Mouse (Mus musculus): ENCODE results near the gene Fggy. TPM values are rescaled to one million over a fixed set of nuclear protein-coding genes. Genes with fewer than 3 reads are reported as not detected.

The Fggy gene
- polyA plus RNA-seq, 1 experiment from 2014 or later, result 6.3 TPM

- Histone ChIP-seq H3K4me2 (ENCODE audit: low read length) (no peak overlapping the region), H3K4me3 (ENCODE audit: low read depth, low read length) (no peak overlapping the region), H3K9me3 (replicated peaks; ENCODE audit: control insufficient read depth, low read length) (no peaks in the 10 kb centered on the region), H3K27me3 (replicated peaks; ENCODE audit: control insufficient read depth, insufficient read depth, low read length) (no peaks in the 10 kb centered on the region), H3K27ac (ENCODE audit: low read depth, low read length) (no peak overlapping the region), H3K36me3 (ENCODE audit: control insufficient read depth, insufficient read depth, low read length) (no peaks in the 10 kb centered on the region), H3K9ac (ENCODE audit: low read length) (no peak overlapping the region), H3K4me1 (ENCODE audit: control insufficient read depth, insufficient read depth, low read length) (peaks cover 11% of the 10 kb centered on the region; the same call in 1 of the 2 replicates)
- DNase-seq (ENCODE audit: low spot score), result no peak
- no peak for ATAC-seq
- whole genome bisulfite sequencing, result 77% methylated on average over 3 of the region's 3 CpGs
Observed at GRCm38 (mm10) chr4:95648801-95649551, 91.7 kb downstream of the Fggy start.

GRCm38 (mm10) chr4:95649552-95649905 is 92.2 kb downstream of the Fggy start:
- Histone ChIP-seq H3K36me3 (ENCODE audit: control insufficient read depth, insufficient read depth, low read length) (no peaks in the 10 kb centered on the region), H3K9me3 (replicated peaks; ENCODE audit: control insufficient read depth, low read length) (no peaks in the 10 kb centered on the region), H3K4me1 (ENCODE audit: control insufficient read depth, insufficient read depth, low read length) (peaks cover 11% of the 10 kb centered on the region; the same call in 1 of the 2 replicates), H3K4me3 (ENCODE audit: low read depth, low read length) (no peak overlapping the region), H3K27ac (ENCODE audit: low read depth, low read length) (no peak overlapping the region), H3K9ac (ENCODE audit: low read length) (no peak overlapping the region), H3K4me2 (ENCODE audit: low read length) (no peak overlapping the region), H3K27me3 (replicated peaks; ENCODE audit: control insufficient read depth, insufficient read depth, low read length) (no peaks in the 10 kb centered on the region)
- 79% methylated on average over 3 of the region's 3 CpGs for WGBS
- DNase-seq (ENCODE audit: low spot score) (no peak), ATAC-seq (no peak)

- no peaks in the 10 kb centered on the region for H3K27me3 ChIP-seq (replicated peaks; ENCODE audit: control insufficient read depth, insufficient read depth, low read length)
- peaks cover 11% of the 10 kb centered on the region; the same call in 1 of the 2 replicates for H3K4me1 ChIP-seq (ENCODE audit: control insufficient read depth, insufficient read depth, low read length)
- H3K27ac ChIP-seq (ENCODE audit: low read depth, low read length), result no peak overlapping the region
- H3K9ac ChIP-seq (ENCODE audit: low read length), result no peak overlapping the region
- DNase-seq (ENCODE audit: low spot score), result no peak
- H3K36me3 ChIP-seq (ENCODE audit: control insufficient read depth, insufficient read depth, low read length), result no peaks in the 10 kb centered on the region
- no peaks in the 10 kb centered on the region for H3K9me3 ChIP-seq (replicated peaks; ENCODE audit: control insufficient read depth, low read length)
- no peak overlapping the region for H3K4me2 ChIP-seq (ENCODE audit: low read length)
- no peak overlapping the region for H3K4me3 ChIP-seq (ENCODE audit: low read depth, low read length)
- WGBS, result 51% methylated on average over 6 of the region's 6 CpGs
- ATAC-seq, result no peak
Observed at GRCm38 (mm10) chr4:95649980-95650379, 92.7 kb downstream of the Fggy start.

- Histone ChIP-seq H3K27me3 (replicated peaks; ENCODE audit: control insufficient read depth, insufficient read depth, low read length) (no peaks in the 10 kb centered on the region), H3K9ac (ENCODE audit: low read length) (no peak overlapping the region), H3K9me3 (replicated peaks; ENCODE audit: control insufficient read depth, low read length) (no peaks in the 10 kb centered on the region), H3K36me3 (ENCODE audit: control insufficient read depth, insufficient read depth, low read length) (no peaks in the 10 kb centered on the region), H3K4me2 (ENCODE audit: low read length) (no peak overlapping the region), H3K4me3 (ENCODE audit: low read depth, low read length) (no peak overlapping the region), H3K4me1 (ENCODE audit: control insufficient read depth, insufficient read depth, low read length) (peaks cover 11% of the 10 kb centered on the region; the same call in 1 of the 2 replicates), H3K27ac (ENCODE audit: low read depth, low read length) (no peak overlapping the region)
- WGBS, result 33% methylated on average over 6 of the region's 6 CpGs
- peak; percentile 47; the same call in 1 of the 2 replicates for ATAC-seq
- peak; percentile 39 for DNase-seq (ENCODE audit: low spot score)
Observed at GRCm38 (mm10) chr4:95652044-95652443, 94.7 kb downstream of the Fggy start.

GRCm38 (mm10) chr4:95653296-95653912 is 96.1 kb downstream of the Fggy start:
- H3K36me3 ChIP-seq (ENCODE audit: control insufficient read depth, insufficient read depth, low read length), result no peaks in the 10 kb centered on the region
- ATAC-seq (peak; percentile 63), DNase-seq (ENCODE audit: low spot score) (peak; percentile 60)
- no peaks in the 10 kb centered on the region for H3K27me3 ChIP-seq (replicated peaks; ENCODE audit: control insufficient read depth, insufficient read depth, low read length)
- no peak overlapping the region for H3K4me2 ChIP-seq (ENCODE audit: low read length)
- WGBS, result 4% methylated on average over 3 of the region's 4 CpGs
- H3K4me3 ChIP-seq (ENCODE audit: low read depth, low read length), result no peak overlapping the region
- no peak overlapping the region for H3K9ac ChIP-seq (ENCODE audit: low read length)
- peak overlapping the region; percentile 15; the same call in 1 of the 2 replicates for H3K27ac ChIP-seq (ENCODE audit: low read depth, low read length)
- H3K4me1 ChIP-seq (ENCODE audit: control insufficient read depth, insufficient read depth, low read length), result peaks cover 11% of the 10 kb centered on the region; the same call in 1 of the 2 replicates
- no peaks in the 10 kb centered on the region for H3K9me3 ChIP-seq (replicated peaks; ENCODE audit: control insufficient read depth, low read length)

GRCm38 (mm10) chr4:95653913-95654301 is 96.6 kb downstream of the Fggy start:
- H3K27ac ChIP-seq (ENCODE audit: low read depth, low read length), result peak overlapping the region; percentile 15; the same call in 1 of the 2 replicates
- peaks cover 11% of the 10 kb centered on the region; the same call in 1 of the 2 replicates for H3K4me1 ChIP-seq (ENCODE audit: control insufficient read depth, insufficient read depth, low read length)
- H3K27me3 ChIP-seq (replicated peaks; ENCODE audit: control insufficient read depth, insufficient read depth, low read length), result no peaks in the 10 kb centered on the region
- H3K4me2 ChIP-seq (ENCODE audit: low read length), result no peak overlapping the region
- DNase-seq (ENCODE audit: low spot score) (no peak), ATAC-seq (0 out of 2 replicates have a peak, but pooled peaks have one; percentile 19)
- H3K9ac ChIP-seq (ENCODE audit: low read length), result no peak overlapping the region
- H3K9me3 ChIP-seq (replicated peaks; ENCODE audit: control insufficient read depth, low read length), result no peaks in the 10 kb centered on the region
- WGBS, result 48% methylated on average over 4 of the region's 4 CpGs
- no peak overlapping the region for H3K4me3 ChIP-seq (ENCODE audit: low read depth, low read length)
- H3K36me3 ChIP-seq (ENCODE audit: control insufficient read depth, insufficient read depth, low read length), result no peaks in the 10 kb centered on the region

GRCm38 (mm10) chr4:95659024-95659423 is 101.7 kb downstream of the Fggy start:
- H3K4me1 ChIP-seq (ENCODE audit: control insufficient read depth, insufficient read depth, low read length), result peaks cover under 1% of the 10 kb centered on the region; the same call in 1 of the 2 replicates
- no peaks in the 10 kb centered on the region for H3K27me3 ChIP-seq (replicated peaks; ENCODE audit: control insufficient read depth, insufficient read depth, low read length)
- H3K4me3 ChIP-seq (ENCODE audit: low read depth, low read length), result no peak overlapping the region
- H3K36me3 ChIP-seq (ENCODE audit: control insufficient read depth, insufficient read depth, low read length), result no peaks in the 10 kb centered on the region
- ATAC-seq (no peak), DNase-seq (ENCODE audit: low spot score) (no peak)
- no peak overlapping the region for H3K27ac ChIP-seq (ENCODE audit: low read depth, low read length)
- H3K4me2 ChIP-seq (ENCODE audit: low read length), result no peak overlapping the region
- WGBS, result 64% methylated on average over 3 of the region's 3 CpGs
- H3K9ac ChIP-seq (ENCODE audit: low read length), result no peak overlapping the region
- no peaks in the 10 kb centered on the region for H3K9me3 ChIP-seq (replicated peaks; ENCODE audit: control insufficient read depth, low read length)

- no peaks in the 10 kb centered on the region for H3K9me3 ChIP-seq (replicated peaks; ENCODE audit: control insufficient read depth, low read length)
- no peak overlapping the region for H3K9ac ChIP-seq (ENCODE audit: low read length)
- 80% methylated on average over 4 of the region's 4 CpGs for WGBS
- DNase-seq (ENCODE audit: low spot score) (no peak), ATAC-seq (no peak)
- H3K4me2 ChIP-seq (ENCODE audit: low read length), result no peak overlapping the region
- no peak overlapping the region for H3K27ac ChIP-seq (ENCODE audit: low read depth, low read length)
- H3K27me3 ChIP-seq (replicated peaks; ENCODE audit: control insufficient read depth, insufficient read depth, low read length), result no peaks in the 10 kb centered on the region
- H3K4me3 ChIP-seq (ENCODE audit: low read depth, low read length), result no peak overlapping the region
- peaks cover 5% of the 10 kb centered on the region; the same call in 1 of the 2 replicates for H3K4me1 ChIP-seq (ENCODE audit: control insufficient read depth, insufficient read depth, low read length)
- no peaks in the 10 kb centered on the region for H3K36me3 ChIP-seq (ENCODE audit: control insufficient read depth, insufficient read depth, low read length)
Observed at GRCm38 (mm10) chr4:95663596-95663995, 106.3 kb downstream of the Fggy start.

GRCm38 (mm10) chr4:95664327-95664726 is 107.0 kb downstream of the Fggy start:
- no peak overlapping the region for H3K9ac ChIP-seq (ENCODE audit: low read length)
- ATAC-seq, result peak; percentile 72; the same call in 1 of the 2 replicates
- DNase-seq (ENCODE audit: low spot score), result no peak
- H3K27ac ChIP-seq (ENCODE audit: low read depth, low read length), result no peak overlapping the region
- no peaks in the 10 kb centered on the region for H3K27me3 ChIP-seq (replicated peaks; ENCODE audit: control insufficient read depth, insufficient read depth, low read length)
- peaks cover 5% of the 10 kb centered on the region; the same call in 1 of the 2 replicates for H3K4me1 ChIP-seq (ENCODE audit: control insufficient read depth, insufficient read depth, low read length)
- H3K36me3 ChIP-seq (ENCODE audit: control insufficient read depth, insufficient read depth, low read length), result no peaks in the 10 kb centered on the region
- H3K9me3 ChIP-seq (replicated peaks; ENCODE audit: control insufficient read depth, low read length), result no peaks in the 10 kb centered on the region
- no peak overlapping the region for H3K4me2 ChIP-seq (ENCODE audit: low read length)
- 61% methylated on average over 3 of the region's 3 CpGs for WGBS
- H3K4me3 ChIP-seq (ENCODE audit: low read depth, low read length), result no peak overlapping the region

Data from forebrain, embryonic 14.5 days (tissue).